Mouse (Mus musculus): ENCODE measurements at regions not wholly inside any gene's neighbourhood (a gene's known extent, or its start where the extent isn't known, plus 50 kb on each side); places are given as distances from the start of the nearest gene placed in this dataset.

- DNase-seq (ENCODE audit: low spot score) = no peak
Measured at GRCm38 (mm10) chr5:47334299-47334698, 648.6 kb upstream of the Slit2 start.

- no peak for DNase-seq (ENCODE audit: low spot score)
Measured at GRCm38 (mm10) chr5:47336511-47336910, 646.4 kb upstream of the Slit2 start.

GRCm38 (mm10) chr5:47339807-47340206 is 643.1 kb upstream of the Slit2 start:
- DNase-seq (ENCODE audit: low spot score) = no peak

GRCm38 (mm10) chr5:47370184-47370583 is 612.8 kb upstream of the Slit2 start:
- DNase-seq (ENCODE audit: low spot score) = no peak

GRCm38 (mm10) chr5:47385930-47386329 is 597.0 kb upstream of the Slit2 start:
- no peak for DNase-seq (ENCODE audit: low spot score)

- DNase-seq (ENCODE audit: low spot score) = no peak
Measured at GRCm38 (mm10) chr5:47386750-47387149, 596.2 kb upstream of the Slit2 start.

GRCm38 (mm10) chr5:47390735-47391134 is 592.2 kb upstream of the Slit2 start:
- no peak for DNase-seq (ENCODE audit: low spot score)

GRCm38 (mm10) chr5:47396874-47397273 is 586.1 kb upstream of the Slit2 start:
- no peak for DNase-seq (ENCODE audit: low spot score)

GRCm38 (mm10) chr5:47421916-47422315 is 561.0 kb upstream of the Slit2 start:
- no peak for DNase-seq (ENCODE audit: low spot score)

GRCm38 (mm10) chr5:47426040-47426439 is 556.9 kb upstream of the Slit2 start:
- no peak for DNase-seq (ENCODE audit: low spot score)

GRCm38 (mm10) chr5:47426467-47426866 is 556.5 kb upstream of the Slit2 start:
- no peak for DNase-seq (ENCODE audit: low spot score)

GRCm38 (mm10) chr5:47429217-47430172 is 553.4 kb upstream of the Slit2 start:
- DNase-seq (ENCODE audit: low spot score) = no peak

GRCm38 (mm10) chr5:47431599-47432328 is 551.2 kb upstream of the Slit2 start:
- no peak for DNase-seq (ENCODE audit: low spot score)

GRCm38 (mm10) chr5:47436455-47436854 is 546.5 kb upstream of the Slit2 start:
- no peak for DNase-seq (ENCODE audit: low spot score)

GRCm38 (mm10) chr5:47446305-47447028 is 536.5 kb upstream of the Slit2 start:
- no peak for DNase-seq (ENCODE audit: low spot score)

GRCm38 (mm10) chr5:47464848-47465247 is 518.1 kb upstream of the Slit2 start:
- no peak for DNase-seq (ENCODE audit: low spot score)

GRCm38 (mm10) chr5:47469394-47469793 is 513.5 kb upstream of the Slit2 start:
- DNase-seq (ENCODE audit: low spot score) = no peak

- DNase-seq (ENCODE audit: low spot score) = no peak
Measured at GRCm38 (mm10) chr5:47472027-47472825, 510.7 kb upstream of the Slit2 start.

- DNase-seq (ENCODE audit: low spot score) = no peak
Measured at GRCm38 (mm10) chr5:47479908-47480307, 503.0 kb upstream of the Slit2 start.

GRCm38 (mm10) chr5:47496218-47496617 is 486.7 kb upstream of the Slit2 start:
- DNase-seq (ENCODE audit: low spot score) = no peak

GRCm38 (mm10) chr5:47502764-47503416 is 480.0 kb upstream of the Slit2 start:
- DNase-seq (ENCODE audit: low spot score) = no peak
